Mouse (Mus musculus) monocyte, adult 5-6 weeks (primary cell): Measurements from ENCODE around the gene Dcps. TPM values are rescaled to one million over a fixed set of nuclear protein-coding genes. Genes with fewer than 3 reads are reported as not detected.

Source experiments
- ATAC-seq: fragments of 153-309, 156-312 bp; replicated peaks from 2 replicates; pipeline ENCODE4 v1.8.0; 2017; ENCODE audit warnings: mild to moderate bottlenecking; ENCODE audit not compliant: low TSS enrichment, insufficient number of reproducible peaks, severe bottlenecking, poor library complexity, low FRiP score
- total RNA-seq: library from RNA; stranded (forward); fragments of 200-1000, 200-491, 200-594 nt; gene quantifications from 3 replicates; pipeline ENCODE4 v1.2.3, GENCODE M21; 2017

Dcps gene
- total RNA-seq, 1 experiment from 2014 or later, result 26.1 TPM

DNA sequence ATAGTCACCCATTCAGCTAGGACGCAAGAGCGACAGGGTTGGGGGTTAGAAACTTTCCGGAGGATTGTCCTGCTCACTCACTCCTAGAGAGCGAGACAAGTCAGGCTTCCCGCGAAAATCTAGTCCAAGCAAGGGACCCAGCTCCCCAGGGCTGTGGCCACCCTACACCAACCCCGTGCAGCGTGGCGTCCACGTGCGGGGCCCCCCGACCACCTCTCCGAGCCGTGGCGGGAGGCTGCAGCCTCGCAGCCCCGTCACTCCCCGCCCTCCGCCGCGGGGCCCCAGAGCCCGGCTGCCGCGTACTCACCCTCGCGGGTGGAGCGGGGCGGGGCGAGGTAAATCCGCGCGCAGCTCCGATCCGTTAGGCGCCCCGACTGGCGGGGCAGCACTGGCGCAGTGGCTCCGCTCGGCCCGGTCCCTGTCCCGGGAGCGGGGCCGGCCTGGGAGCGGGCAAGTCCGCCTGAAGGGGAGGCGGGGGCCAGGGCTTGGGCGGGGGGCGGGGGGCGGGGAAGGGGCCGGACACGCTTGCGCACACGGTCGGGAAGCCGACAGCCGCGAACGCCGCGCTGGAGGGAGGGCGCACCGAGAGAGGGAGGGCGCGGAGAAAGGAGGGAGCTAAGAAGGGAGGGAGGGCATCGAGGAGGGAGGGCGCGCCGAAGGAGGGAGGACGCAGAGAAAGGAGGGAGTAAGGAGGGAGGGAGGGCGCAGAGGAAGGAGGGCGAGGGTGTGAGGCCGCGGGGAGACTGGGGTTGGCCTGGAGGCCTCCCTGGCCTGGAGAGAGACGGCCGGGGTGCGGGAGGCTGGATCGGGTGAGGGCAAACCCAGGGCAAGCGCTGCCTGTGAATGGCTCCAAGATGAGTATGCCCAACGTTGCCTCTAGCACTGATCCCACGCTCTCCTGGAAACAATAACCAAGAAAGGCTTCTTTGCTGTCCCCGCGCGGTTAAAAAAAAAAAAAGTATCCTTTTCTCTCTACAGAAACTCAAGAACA lies 59.2 kb downstream of the Dcps start:
- peak; percentile 69 for ATAC-seq

DNA sequence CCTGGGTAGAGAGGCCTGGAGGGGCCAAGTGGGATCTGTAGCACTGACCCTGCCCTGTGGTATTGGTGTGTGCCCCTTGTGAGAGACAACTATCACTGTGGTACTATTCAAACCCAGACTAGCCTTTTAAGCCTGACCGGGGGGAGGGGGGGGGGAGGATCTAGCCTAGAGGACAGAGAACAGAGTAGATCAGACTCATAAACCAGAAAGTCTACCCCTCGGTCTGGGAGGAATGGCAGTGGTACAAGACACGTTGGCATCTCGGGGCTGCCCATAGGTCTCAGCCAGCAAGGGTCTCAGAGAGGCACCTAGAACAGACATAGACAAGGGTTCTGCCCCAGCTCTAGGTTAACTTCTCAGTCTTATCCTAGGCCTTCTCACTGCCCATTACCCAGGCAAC lies 60.1 kb downstream of the Dcps start:
- no peak for ATAC-seq

DNA sequence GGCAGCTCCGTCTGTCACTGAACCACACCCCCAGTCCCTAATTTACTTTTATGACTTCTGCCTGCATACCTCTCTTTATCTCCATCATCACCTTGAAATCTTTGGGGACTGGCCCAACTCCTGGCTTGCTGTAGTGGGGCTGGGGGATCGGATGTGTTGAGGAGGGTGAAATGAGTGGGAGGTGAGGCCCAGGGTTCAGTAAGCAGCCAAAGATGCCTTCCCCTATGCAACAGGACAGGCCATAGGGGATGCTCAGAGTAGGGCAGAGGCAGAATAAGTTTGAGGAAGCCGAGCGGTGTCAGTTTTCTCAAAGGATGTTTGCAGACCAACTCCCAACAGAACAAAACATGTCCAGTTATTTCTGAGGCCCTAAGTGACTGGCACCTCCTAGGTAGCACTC lies 60.6 kb downstream of the Dcps start:
- ATAC-seq, result no peak

DNA sequence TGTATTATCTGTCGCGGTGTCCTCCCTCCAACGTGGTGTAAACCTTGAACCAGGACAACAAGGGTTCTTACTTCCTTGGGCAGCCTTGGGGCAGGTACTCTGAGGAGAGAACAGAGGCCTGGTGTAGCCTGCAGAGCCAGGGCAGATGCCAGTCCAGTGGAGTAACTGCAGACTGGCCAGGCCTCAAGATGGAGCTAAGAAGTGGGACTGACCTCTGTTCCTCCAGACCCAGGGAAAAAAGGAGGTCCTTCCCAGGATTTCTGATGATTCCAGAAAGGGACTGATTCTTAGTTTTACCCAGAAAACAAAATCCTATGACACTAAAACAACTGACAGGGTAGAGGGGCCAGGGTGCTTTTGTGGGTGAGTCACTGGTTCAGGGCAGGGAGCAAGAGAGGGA lies 61.6 kb downstream of the Dcps start:
- ATAC-seq, result no peak

DNA sequence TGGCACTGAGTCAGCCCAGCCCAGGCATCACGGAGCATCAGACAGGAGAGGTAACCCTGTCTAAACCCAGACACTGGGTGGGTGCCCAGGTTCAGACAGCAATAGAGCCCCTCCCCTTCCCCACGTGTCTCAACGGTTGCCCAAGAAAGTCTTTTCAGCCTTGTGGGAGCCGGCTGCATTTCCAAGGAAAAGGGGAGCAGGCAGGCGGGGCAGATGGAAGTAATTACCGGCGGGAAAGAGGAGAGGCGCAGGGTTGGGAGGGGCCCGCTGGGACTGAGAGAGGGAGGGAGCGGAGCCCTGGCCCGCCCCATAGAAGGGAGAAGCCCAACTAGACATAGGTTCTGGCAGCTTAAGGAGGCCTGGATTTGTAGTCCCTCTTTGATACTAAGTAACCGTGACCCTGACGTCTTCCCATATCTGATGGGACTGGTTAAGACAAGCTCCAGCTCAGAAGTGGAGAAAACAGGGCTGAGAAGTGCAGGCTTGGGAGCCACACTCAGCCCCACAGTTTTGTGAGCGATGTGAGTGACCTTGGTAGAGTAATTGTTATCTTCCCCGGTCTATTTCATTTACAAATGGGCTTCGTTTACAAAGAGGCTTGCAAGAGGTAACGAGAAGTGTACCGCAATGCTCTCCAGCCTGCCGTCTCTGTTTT lies 63.8 kb downstream of the Dcps start:
- ATAC-seq, result no peak

DNA sequence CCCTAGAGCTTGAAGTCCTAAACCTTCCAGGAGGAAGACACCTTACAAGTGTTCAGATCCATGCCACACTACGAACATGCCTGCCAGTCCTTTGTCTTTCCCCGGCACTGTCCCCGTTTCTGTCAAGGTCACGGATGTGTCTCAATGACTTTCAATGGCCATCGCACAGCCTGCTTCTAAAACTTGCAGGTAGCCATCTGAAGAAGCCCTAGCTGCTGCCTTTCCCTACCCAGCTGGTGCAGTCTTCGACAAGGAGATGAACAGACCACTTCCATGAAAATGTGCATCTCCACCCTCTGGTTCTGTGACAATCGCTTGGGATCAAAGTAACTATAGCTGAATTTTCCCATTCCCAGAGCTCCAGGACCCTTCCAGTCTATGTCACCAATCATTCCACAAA lies 64.4 kb downstream of the Dcps start:
- no peak for ATAC-seq

DNA sequence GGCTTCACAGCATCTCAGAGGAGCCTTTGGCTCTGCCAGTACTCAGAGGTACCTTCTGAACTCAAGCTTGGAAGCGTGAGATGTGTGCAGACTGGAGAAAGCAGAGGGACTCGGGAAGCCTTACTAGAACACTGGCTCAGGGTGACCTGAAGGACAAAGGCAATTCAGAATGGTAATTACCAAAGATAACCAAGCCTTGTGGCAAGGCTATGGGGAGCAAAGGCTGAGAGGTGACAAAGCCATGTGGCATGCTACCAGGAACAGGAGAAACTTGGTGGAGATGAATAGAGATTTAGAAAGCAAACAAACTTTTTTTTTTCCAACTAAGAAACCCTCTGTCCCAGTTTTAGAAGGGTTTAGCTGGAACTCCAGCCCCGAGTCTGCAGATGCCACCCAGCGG lies 65.3 kb downstream of the Dcps start:
- ATAC-seq, result no peak

DNA sequence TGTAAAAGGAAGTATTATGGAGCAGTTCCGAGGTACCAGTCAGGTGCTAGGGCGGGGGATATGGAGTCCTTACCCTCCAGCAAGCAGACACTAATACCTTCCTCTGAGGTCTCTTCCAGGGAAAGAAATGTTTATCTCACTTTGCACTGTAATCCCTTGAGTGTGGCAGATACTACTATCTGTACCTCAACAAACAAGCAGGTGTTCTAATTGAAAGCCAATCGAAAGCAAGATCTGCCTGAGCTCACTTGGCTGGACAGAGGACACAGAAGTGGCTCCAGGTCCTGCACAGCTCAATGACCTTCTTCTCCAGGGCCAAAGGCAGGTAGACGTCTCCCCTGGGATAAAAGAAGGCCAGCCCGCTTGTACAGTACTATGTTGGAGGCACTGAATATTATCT lies 65.8 kb downstream of the Dcps start:
- ATAC-seq, result no peak

DNA sequence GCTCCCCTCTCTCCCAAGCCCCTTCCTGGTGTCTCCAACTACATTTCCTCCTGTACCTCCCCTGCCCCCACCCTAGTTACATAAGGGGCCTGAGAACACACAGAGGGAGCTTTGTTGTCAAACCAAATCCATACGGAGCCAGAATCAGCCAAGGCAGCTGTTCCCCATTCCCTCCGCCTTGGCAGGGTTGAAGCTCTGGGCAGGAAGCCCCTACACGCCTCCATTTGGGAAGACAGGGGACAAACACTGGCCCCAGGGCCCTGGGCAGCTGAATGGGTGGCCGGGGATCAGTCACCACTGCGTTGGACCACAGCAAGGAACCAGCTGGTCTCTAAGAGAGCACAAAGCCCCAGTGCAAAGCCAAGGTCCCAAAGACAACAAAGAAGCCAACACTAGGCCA lies 66.9 kb downstream of the Dcps start:
- no peak for ATAC-seq

DNA sequence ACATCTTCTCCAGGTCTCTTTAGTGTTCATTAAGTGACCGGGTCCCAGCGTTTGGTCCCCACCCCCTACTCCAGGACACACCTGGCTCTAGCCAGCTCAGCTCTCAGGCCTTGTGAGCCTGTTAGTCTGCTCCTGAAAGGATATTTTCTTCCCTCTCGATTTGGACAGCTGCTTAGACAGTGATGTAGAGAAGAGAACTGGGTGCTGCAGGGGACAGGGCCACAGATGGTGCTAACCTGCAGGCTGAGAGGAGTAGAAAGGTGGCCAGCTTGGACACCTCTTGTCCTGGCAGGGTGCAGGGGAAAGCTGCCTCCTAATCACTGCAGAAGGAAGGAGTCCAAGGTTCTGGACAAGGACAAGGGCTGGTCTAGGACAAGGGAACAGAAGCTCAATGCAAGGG lies 67.8 kb downstream of the Dcps start:
- no peak for ATAC-seq

DNA sequence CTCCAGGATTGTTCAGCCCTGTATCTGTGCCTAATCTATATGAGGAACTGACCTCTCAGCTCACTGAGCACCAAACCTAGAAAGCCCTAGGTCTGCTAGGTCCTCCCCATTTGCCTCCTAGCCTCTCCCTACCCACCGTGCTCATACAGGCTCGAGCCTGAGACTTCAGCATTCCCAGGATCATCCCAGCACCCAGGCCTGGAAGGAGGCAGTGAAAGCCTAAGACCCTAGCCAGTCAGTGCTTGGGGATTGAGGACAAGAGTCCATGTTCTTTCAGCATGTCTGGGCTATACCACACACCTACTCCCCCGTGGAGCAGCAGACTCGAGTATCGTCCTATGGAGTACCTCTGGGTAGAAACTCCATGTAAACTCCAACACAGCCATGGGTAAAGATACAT lies 68.5 kb downstream of the Dcps start:
- ATAC-seq, result no peak

DNA sequence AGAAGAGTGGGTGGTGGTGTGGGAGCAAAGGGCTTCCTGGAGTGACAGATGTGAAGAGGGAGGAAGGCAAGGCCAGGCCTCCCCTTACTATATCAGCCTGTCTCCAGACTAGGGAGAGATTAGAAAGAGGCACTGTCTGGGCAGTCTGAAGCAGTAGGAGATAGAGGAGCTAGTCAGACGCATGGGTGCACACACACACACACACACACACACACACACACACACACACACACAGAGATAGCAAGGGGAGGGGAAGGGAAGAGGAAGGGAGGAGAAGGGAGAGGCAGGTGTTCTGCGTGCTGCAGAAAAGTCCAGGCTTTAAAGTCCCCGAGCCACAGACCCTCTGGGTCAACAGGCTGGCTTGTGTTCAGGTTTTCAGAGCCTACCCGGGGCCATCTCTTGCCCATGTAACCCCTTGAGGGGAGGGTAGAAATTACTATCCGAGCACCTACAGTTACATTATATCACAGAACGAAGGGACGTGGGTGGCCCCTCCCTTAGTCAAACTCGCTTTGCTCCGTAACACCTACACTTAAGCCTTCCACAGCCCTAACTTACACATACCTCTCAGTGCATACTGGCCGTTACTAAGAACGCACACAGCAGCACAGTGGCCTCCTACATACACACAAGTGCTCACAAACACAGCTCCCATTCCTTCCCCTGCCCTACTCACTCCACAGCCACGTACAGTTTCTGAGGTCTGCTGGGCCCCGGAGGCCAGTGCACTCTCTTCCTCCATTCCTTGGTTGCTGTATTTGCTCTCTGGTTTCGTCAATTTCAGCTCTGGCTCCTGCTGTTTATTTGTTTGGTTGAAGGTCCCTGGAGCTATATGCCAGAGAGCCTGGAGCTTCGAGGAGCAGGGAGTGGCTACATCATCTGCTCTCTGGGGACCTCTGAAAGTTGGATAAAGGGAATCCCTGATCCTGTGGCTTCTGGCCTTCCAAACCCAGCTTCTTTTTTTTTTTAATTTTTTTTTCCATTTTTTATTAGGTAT lies 69.7 kb downstream of the Dcps start:
- ATAC-seq, result no peak

DNA sequence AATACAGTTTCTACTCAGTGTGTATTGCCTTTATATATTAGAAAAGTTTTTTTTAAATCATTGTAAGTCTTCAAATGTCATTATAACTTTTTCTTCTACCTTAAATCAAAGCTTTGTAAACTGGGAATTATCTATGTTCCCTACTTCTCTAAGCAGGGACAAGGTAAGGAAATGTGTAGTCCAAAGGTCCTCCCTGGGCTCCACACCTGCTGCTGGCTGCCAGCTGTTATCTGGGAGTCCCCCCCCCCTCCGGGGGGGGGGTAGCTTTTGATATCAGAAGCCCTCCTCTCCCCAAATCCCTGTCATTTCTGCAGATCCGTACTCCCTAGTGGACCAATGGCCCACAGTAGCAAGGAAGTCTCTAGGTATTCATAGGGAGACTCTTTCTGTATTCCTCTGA lies 70.4 kb downstream of the Dcps start:
- ATAC-seq, result no peak

DNA sequence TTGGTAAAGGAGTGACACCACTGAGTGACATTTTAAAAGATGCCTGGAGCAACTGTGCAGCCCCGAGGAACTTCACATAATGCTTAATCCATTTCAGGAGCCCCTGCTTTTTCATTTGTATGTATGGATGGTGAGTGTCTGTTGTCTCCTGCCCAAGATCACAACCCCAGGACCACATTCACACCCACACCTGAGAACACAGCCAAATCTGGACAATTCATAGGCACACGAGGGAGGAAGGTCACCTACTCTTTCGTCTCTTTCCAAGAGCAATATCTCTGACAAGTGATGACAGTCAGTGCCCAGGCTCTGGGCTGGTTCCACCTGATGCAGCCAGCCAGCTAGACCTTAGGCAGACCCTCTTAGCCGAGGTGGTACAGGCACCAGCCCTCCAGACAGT lies 71.2 kb downstream of the Dcps start:
- no peak for ATAC-seq

DNA sequence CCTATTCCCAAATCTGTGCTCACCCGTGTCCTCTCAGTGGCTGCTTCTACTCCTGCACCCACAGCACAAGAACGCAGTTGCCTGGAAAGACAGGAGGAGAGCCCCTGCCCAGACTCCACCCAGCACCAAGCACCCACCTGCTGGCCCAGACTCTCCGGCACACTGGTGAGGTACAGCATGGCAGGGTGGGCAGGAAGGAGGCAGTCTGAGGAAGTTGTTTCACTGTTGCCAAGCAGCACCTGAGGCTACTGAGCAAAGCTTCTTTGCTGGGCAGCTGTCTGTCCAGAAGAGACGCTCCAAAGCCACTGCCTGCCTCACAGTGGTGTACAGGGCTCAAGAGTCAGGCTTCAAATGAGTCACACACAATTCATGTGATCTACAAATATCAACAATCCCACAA lies 77.1 kb downstream of the Dcps start:
- peak; percentile 24; the same call in 1 of the 2 replicates for ATAC-seq

DNA sequence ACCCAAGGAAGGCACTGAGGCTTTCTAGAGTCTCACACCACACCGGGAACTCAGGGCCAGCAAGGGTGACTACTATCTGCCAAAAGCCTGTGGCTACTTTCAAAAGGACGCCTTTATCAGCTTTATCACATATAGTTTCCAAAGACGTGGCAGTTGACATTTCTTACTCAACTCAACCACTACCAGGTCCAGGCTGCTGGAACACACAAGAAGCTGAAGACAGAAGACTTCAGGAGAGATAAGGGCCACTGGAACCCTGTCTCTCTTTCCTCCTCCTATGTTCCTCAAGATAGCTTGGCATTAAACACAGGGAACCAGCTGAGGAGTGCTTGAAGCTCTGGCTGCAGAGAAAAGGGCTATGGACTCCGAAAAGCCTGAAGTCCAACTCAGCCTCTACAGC lies 78.0 kb downstream of the Dcps start:
- no peak for ATAC-seq

DNA sequence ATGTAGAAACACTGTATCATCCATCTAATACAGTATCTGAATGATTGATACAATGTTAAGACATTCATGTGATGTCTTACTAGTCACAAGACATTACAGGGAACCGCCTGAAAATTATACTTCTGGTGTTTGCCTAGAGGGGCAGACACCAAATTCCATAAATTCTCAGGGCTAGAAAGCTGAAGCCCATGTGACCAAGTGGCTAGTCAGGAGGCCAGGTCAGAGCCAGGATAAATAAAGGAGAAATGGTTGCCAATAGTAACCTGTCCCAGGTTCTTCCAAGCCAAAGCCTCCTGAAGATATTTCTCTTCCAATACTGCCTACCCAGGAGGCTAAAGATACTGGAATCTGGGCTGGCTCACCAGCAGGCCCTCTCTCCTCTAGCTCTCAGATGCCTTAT lies 80.1 kb downstream of the Dcps start:
- no peak for ATAC-seq

DNA sequence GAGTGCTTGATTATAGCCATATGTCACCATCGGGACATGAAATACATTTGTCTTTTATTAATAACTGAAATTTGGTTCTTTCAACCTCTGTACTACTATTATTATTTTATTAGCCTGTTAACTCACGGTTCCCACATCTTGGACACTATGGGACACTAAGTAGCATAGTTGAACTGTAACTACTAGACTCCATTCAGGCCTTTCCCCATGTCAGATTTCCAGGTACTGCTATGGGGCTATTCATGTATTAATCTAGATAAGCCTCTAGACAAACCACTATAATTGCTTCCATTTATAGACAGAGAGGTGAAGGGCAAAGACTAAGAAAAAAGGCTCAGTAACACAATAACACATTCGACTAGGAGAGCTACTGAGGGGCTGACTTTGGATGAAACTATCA lies 82.5 kb downstream of the Dcps start:
- ATAC-seq, result no peak

DNA sequence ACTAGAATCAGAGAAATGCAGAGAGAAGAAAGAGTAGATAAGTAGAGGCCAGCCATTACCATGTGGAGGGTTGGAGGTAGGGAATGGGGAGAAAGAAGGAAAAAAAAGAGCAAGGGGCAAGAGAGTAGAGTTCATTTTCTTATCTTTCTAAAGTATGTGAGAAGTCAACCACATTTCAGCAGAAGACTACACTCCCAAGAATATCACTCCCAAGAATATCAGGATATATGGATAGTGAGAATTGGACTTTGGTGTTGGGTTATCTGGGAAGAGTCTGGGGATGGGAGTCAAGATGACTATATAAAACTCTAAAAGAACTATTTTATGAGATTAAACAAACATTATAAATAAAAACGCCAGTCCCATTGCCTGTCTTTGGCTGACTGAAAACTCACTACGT lies 83.0 kb downstream of the Dcps start:
- no peak for ATAC-seq
